Mouse (Mus musculus) T-cell, adult 2 months (primary cell): ENCODE results near the gene Efnb2.

ENCODE experiments used
- DNase-seq: peaks from one replicate; pipeline ENCODE4 v3.0.0; 2022; ENCODE audit warnings: low spot score

Gene Efnb2

GRCm38 (mm10) chr8:8655346-8656340 lies 5.4 kb downstream of the Efnb2 start:
- DNase-seq = no peak

- DNase-seq = no peak
Observed at GRCm38 (mm10) chr8:8653906-8654489, 7.0 kb downstream of the Efnb2 start.

GRCm38 (mm10) chr8:8653343-8653742 lies 7.7 kb downstream of the Efnb2 start:
- DNase-seq = no peak

GRCm38 (mm10) chr8:8652388-8652787 lies 8.7 kb downstream of the Efnb2 start:
- no peak for DNase-seq

- no peak for DNase-seq
Observed at GRCm38 (mm10) chr8:8649944-8650343, 11.1 kb downstream of the Efnb2 start.

- no peak for DNase-seq
Observed at GRCm38 (mm10) chr8:8649536-8649935, 11.5 kb downstream of the Efnb2 start.

- no peak for DNase-seq
Observed at GRCm38 (mm10) chr8:8648686-8649085, 12.4 kb downstream of the Efnb2 start.

- DNase-seq = no peak
Observed at GRCm38 (mm10) chr8:8647824-8648223, 13.2 kb downstream of the Efnb2 start.

GRCm38 (mm10) chr8:8647319-8647718 lies 13.7 kb downstream of the Efnb2 start:
- DNase-seq = no peak

GRCm38 (mm10) chr8:8644160-8644915 lies 16.7 kb downstream of the Efnb2 start:
- DNase-seq = no peak

GRCm38 (mm10) chr8:8640264-8640588 lies 20.8 kb downstream of the Efnb2 start:
- no peak for DNase-seq

GRCm38 (mm10) chr8:8639569-8640263 lies 21.3 kb downstream of the Efnb2 start:
- DNase-seq = no peak

GRCm38 (mm10) chr8:8631394-8631793 lies 29.6 kb downstream of the Efnb2 start:
- DNase-seq = no peak

GRCm38 (mm10) chr8:8624017-8624416 lies 37.0 kb downstream of the Efnb2 start:
- no peak for DNase-seq

GRCm38 (mm10) chr8:8623486-8623885 lies 37.6 kb downstream of the Efnb2 start:
- no peak for DNase-seq

GRCm38 (mm10) chr8:8622476-8622875 lies 38.6 kb downstream of the Efnb2 start:
- no peak for DNase-seq

- no peak for DNase-seq
Observed at GRCm38 (mm10) chr8:8622031-8622430, 39.0 kb downstream of the Efnb2 start.

- no peak for DNase-seq
Observed at GRCm38 (mm10) chr8:8621236-8621917, 39.7 kb downstream of the Efnb2 start.

- DNase-seq = no peak
Observed at GRCm38 (mm10) chr8:8620536-8620935, 40.5 kb downstream of the Efnb2 start.

- no peak for DNase-seq
Observed at GRCm38 (mm10) chr8:8619221-8620194, 41.5 kb downstream of the Efnb2 start.
